Mouse (Mus musculus) embryonic facial prominence, embryonic 10.5 days (tissue): ENCODE data around the gene Snrnp35. TPM values are rescaled to one million over a fixed set of nuclear protein-coding genes. Genes with fewer than 3 reads are reported as not detected.

ENCODE experiments used
- DNase-seq: peaks from one replicate; pipeline ENCODE4 v3.0.0-alpha.2; 2017; ENCODE audit warnings: low spot score
- H3K27ac ChIP-seq: fragments of 300-500 bp; sonication (generic); replicated peaks from 2 replicates; pipeline ENCODE4 v1.5.1; 2016; ENCODE audit warnings: mild to moderate bottlenecking
- H3K27me3 ChIP-seq: fragments of 300-500 bp; sonication (generic); replicated peaks from 2 replicates; pipeline ENCODE4 v1.6.1; 2016; ENCODE audit warnings: low read depth, mild to moderate bottlenecking; ENCODE audit not compliant: poor library complexity, severe bottlenecking
- H3K36me3 ChIP-seq: fragments of 300-500 bp; sonication (generic); replicated peaks from 2 replicates; pipeline ENCODE4 v1.6.1; 2016; ENCODE audit warnings: mild to moderate bottlenecking, moderate library complexity
- H3K4me1 ChIP-seq: fragments of 300-500 bp; sonication (generic); 2 replicates; pipeline ENCODE4 v1.6.1; 2016
- H3K4me3 ChIP-seq: fragments of 300-500 bp; sonication (generic); 2 replicates; pipeline ENCODE4 v1.5.1; 2016; ENCODE audit warnings: mild to moderate bottlenecking, moderate library complexity
- H3K9me3 ChIP-seq: fragments of 300-500 bp; sonication (generic); 2 replicates; pipeline ENCODE4 v1.6.1; 2016; ENCODE audit warnings: mild to moderate bottlenecking
- WGBS: fragments of 180-500 bp; shearing (Covaris S2); methylation state at CpG from one replicate; pipeline ENCODE4 v1.1.7; 2016; 5-methylcytosine and 5-hydroxymethylcytosine counted together
- polyA plus RNA-seq: library from polyadenylated mRNA; unstranded; fragments of >200 nt; fragmentation: Nextera tagmentation; extraction: Ambion mirVana; gene quantifications from 2 replicates; pipeline ENCODE4 v1.2.1, GENCODE M21; 2016

The Snrnp35 gene
- polyA plus RNA-seq, 1 experiment from 2014 or later, result 28.8 TPM

DNA sequence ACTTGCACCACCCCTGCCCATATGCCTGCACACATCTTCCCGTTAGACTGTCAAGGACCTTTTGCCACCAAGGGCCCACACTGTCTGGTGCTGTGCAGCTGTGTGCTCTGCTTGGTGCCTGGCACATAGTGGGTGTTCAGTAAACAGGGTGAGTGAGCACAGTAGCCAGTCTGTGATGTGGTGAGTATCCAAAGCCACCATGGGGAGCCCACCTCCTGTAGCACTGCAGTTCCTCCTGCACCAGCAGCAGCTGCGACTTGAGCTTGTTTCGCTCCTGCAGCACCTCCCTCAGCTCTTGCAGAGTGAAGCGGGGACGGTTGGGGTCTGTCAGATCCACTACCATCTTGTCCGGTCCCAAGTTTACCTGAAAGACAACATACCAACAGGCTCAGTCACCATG lies 13.4 kb upstream of the Snrnp35 start:
- Histone ChIP-seq H3K4me1 (no peaks in the 10 kb centered on the region), H3K4me3 (no peak overlapping the region), H3K9me3 (no peaks in the 10 kb centered on the region), H3K27ac (no peak overlapping the region), H3K27me3 (no peaks in the 10 kb centered on the region), H3K36me3 (peaks cover 55% of the 10 kb centered on the region)
- WGBS, result 91% methylated on average over 6 of the region's 6 CpGs
- DNase-seq, result no peak

DNA sequence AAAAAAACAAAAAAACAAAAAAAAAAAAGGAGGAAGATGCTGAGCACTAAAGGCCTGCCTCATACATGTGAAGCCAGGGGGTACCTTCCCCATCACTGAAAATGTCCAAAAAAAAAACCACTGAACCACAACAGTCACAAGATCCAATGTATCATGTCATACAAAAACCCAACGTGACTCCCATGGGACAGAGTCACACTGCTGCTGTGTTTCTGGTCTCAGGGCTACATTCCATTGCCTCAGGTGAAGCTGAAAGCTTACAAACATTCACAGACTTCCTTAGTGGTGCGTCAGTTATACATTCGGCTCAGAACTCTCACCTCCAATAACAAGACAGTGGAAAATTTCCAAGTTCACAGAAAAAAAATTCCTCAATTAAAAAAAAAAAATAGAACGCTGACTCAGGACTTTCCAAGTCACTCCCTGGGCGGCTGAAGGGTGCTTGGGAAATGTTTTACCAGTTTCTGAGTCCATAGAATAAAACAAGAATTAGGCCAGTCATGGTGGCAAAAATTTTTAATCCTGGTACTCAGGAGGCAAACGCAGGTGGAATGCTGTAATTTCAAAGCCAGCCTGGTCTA lies 12.3 kb upstream of the Snrnp35 start:
- no peaks in the 10 kb centered on the region for H3K9me3 ChIP-seq
- H3K27ac ChIP-seq, result no peak overlapping the region
- WGBS, result 87% methylated on average over 6 of the region's 6 CpGs

DNA sequence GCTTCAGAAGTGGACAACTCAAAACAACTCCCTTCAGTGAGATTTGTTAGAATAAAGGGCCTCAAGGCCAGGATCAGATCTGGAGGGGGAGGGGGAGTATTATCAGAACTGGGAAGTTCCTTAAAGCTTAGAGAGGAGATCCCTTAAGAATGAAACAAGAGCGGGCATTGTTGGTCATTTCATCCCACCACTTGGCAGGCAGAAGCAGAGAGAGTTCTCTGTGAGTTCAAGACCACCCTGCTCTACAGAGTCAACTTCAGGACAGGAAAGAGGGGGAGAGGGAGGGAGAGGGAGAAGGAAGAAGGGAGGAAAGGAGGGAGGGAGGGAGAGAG lies 4.1 kb upstream of the Snrnp35 start:
- 89% methylated on average over 1 of the region's 1 CpGs for WGBS
- H3K4me3 ChIP-seq, result no peak overlapping the region
- H3K27ac ChIP-seq, result peak overlapping the region; percentile 72
- DNase-seq, result no peak
- H3K27me3 ChIP-seq, result no peaks in the 10 kb centered on the region
- no peaks in the 10 kb centered on the region for H3K9me3 ChIP-seq
- 0 out of 2 replicates have a peak, but pooled peaks cover 5% of the 10 kb centered on the region for H3K36me3 ChIP-seq
- H3K4me1 ChIP-seq, result peaks cover 38% of the 10 kb centered on the region

More for the DNA sequence above, 12.3 kb upstream of the Snrnp35 start:
- H3K27me3 ChIP-seq, result no peaks in the 10 kb centered on the region
- H3K4me3 ChIP-seq, result no peak overlapping the region
- DNase-seq, result no peak
- H3K36me3 ChIP-seq, result peaks cover 55% of the 10 kb centered on the region
- H3K4me1 ChIP-seq, result peaks cover 6% of the 10 kb centered on the region

DNA sequence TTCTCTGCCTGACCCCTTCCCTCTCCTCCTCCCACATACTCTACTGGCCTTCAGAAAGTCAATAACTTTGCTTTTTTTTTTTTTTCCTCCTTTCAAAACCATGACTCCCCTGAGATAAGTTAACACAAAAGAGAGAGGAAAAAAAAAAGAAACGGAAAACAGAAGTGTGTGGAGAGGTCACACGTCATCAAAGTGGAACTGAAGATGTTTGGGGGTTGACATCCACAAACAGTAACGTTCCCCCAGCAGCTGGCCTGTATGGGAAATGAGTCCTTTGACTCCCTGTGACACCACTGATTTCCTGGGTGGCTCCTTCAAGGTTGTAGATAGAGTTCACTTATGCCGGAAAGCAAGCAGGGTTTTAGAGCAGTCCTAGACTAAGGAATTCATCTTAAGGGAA lies 2.8 kb upstream of the Snrnp35 start:
- Histone ChIP-seq H3K36me3 (peaks cover 4% of the 10 kb centered on the region; the same call in 1 of the 2 replicates), H3K9me3 (no peaks in the 10 kb centered on the region), H3K4me3 (no peak overlapping the region), H3K27ac (no peak overlapping the region), H3K4me1 (peaks cover 48% of the 10 kb centered on the region), H3K27me3 (no peaks in the 10 kb centered on the region)
- no peak for DNase-seq
- WGBS, result 80% methylated on average over 4 of the region's 4 CpGs

DNA sequence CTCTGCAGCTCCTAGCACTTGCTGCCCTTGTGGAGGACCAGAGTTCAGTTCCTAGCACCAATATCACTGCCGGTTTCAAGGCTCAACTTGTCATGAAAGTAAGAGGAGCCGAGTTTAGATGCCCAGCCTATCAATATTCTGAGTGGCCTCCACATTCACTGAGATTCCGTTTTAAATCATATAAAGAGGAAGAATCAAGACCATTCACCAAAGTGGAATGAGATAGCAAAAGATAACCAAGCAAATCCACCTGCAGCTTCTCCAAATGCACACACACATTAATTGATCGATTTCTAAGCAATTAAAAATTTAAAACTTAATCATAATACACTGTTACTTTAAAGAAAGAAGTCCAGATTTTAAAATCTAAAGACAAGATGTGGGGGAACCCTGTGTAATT lies 1.2 kb upstream of the Snrnp35 start:
- 87% methylated on average over 4 of the region's 4 CpGs for WGBS

DNA sequence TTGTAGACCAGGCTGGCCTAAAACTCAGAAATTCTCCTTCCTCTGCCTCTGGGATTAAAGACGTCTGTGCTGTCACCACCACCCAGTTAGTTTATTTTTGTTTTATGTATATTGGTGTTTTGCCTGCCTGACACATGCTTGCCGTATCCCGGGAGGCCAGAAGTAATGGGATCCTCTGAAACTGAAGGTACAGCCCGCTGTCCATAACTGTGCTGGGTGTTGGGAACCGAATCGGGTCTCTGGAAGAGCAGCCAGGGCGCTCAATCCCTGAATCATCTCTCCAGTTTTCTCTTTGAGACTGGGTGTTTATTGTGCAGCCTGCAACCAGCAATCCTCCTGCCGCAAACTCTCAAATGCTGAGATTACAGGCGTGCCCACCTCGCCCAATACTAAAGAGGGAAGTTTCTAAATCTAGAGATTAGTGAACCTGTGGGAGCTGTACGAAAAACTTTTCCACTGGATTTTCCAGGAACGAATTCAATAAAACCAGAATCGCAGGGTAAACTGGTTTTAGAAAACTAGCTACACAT lies 433 bp upstream of the Snrnp35 start:
- DNase-seq, result peak; percentile 57
- peak overlapping the region; percentile 77 for H3K4me3 ChIP-seq
- H3K27ac ChIP-seq, result peak overlapping the region; percentile 98
- 8% methylated on average over 13 of the region's 13 CpGs for WGBS
- H3K4me1 ChIP-seq, result peaks cover 28% of the 10 kb centered on the region
- H3K36me3 ChIP-seq, result peaks cover 15% of the 10 kb centered on the region
- no peaks in the 10 kb centered on the region for H3K9me3 ChIP-seq
- H3K27me3 ChIP-seq, result no peaks in the 10 kb centered on the region

More for the DNA sequence above, 1.2 kb upstream of the Snrnp35 start:
- Histone ChIP-seq H3K27ac (no peak overlapping the region), H3K36me3 (peaks cover 8% of the 10 kb centered on the region; the same call in 1 of the 2 replicates), H3K27me3 (no peaks in the 10 kb centered on the region), H3K4me1 (peaks cover 33% of the 10 kb centered on the region), H3K4me3 (no peak overlapping the region), H3K9me3 (no peaks in the 10 kb centered on the region)
- no peak for DNase-seq

DNA sequence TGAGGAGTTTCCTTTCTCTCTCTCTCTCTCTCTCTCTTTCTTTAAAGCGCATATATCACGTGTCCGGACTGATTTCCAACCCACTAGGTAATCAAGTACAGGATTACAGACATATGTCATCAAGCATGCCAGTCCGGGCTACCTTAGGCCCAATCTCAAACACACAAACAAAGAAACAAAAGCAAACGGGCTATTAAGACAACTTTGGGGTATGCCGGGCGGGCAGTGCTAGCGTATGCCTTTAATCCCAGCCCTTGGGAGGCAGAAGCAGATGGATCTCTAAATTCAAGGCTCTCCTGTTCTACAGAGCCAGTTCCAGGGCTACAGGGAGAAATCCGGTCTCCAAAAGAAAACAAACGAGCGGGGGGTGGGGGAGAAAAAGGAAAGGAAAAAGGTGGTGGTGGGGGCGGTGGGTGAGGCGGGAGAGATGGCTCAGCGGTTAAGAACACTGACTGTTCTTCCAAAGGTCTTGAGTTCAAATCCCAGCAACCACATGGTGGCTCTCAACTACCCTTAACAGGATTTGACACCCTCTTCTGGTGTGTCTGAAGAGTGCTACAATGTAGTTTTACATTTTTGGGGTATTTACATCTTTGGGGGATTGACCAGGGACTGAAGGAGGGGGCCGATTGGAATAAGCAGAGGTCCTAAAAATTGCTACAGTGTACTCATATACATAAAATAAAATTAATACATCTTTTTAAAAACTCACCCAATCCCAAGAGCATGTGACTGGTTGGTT lies 892 bp downstream of the Snrnp35 start:
- WGBS, result 6% methylated on average over 15 of the region's 15 CpGs
- H3K4me1 ChIP-seq, result peaks cover 16% of the 10 kb centered on the region
- peak overlapping the region; percentile 98 for H3K27ac ChIP-seq
- no peaks in the 10 kb centered on the region for H3K27me3 ChIP-seq
- H3K4me3 ChIP-seq, result peak overlapping the region; percentile 77
- no peak for DNase-seq
- H3K36me3 ChIP-seq, result peaks cover 27% of the 10 kb centered on the region
- H3K9me3 ChIP-seq, result no peaks in the 10 kb centered on the region

DNA sequence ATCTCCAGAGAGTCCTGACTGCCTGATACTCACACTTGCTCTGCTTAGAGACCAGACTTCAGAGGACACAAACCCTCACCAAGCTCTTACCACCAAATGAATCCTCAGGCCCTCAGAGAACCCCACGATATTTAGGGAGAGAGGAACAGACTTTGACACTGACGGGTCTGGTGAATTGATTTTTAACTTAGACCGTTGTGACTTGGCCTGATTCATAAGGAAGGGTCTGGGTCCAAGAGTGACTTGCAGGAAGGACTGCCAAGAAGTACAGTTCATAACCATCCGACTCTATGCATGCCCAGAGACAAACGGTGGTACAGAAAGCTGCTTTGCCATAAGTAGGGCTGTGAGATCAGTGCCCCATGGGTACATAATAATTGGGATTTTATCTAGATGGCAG lies 2.7 kb downstream of the Snrnp35 start:
- H3K27ac ChIP-seq, result no peak overlapping the region
- peaks cover 46% of the 10 kb centered on the region for H3K36me3 ChIP-seq
- H3K27me3 ChIP-seq, result no peaks in the 10 kb centered on the region
- 94% methylated on average over 5 of the region's 5 CpGs for WGBS
- H3K4me1 ChIP-seq, result peaks cover 15% of the 10 kb centered on the region
- DNase-seq, result no peak
- H3K4me3 ChIP-seq, result no peak overlapping the region
- no peaks in the 10 kb centered on the region for H3K9me3 ChIP-seq

DNA sequence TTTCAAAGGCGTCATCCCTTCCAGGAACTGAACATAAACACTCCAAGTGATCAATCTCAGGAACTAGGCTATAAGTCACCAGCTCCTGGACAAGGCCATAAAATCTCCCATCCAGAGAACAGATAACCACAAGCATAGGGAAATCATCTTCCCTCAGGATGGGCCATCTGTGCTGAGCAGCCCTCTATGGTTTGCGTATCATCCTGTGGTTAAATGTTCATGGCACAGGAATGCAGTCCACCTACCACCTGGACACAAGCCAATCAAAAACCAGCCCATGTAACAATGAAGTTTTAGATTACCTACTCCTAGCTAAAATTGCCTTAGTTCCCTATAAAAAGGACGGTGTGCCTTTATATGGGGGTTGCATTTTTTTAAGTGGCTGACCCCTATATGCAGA lies 6.0 kb downstream of the Snrnp35 start:
- H3K36me3 ChIP-seq, result peaks cover 78% of the 10 kb centered on the region
- WGBS, result 93% methylated on average over 3 of the region's 3 CpGs
- H3K4me1 ChIP-seq, result peaks cover 10% of the 10 kb centered on the region
- no peaks in the 10 kb centered on the region for H3K27me3 ChIP-seq
- no peak overlapping the region for H3K27ac ChIP-seq
- H3K9me3 ChIP-seq, result no peaks in the 10 kb centered on the region
- no peak for DNase-seq
- H3K4me3 ChIP-seq, result no peak overlapping the region

DNA sequence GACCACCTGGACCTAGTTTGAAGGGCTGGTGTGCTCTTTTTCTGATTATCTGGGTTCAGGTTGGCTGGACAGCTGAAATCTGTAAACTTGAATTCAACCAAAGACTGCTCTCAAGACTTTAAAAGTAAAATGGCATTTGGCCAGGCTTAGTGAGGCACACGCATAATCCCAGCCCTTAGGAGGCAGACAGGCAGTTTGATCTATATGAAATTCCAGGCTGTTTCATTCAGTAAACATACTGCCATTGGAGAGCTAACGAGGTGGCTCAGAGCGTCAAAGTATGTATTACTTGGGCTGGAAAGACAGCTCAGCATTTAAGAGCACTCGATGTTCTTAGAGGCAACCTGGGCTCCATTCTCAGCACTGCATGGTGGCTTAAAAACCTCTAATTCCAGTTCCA lies 8.8 kb downstream of the Snrnp35 start:
- H3K27me3 ChIP-seq, result no peaks in the 10 kb centered on the region
- peaks cover 6% of the 10 kb centered on the region; the same call in 1 of the 2 replicates for H3K4me1 ChIP-seq
- no peak overlapping the region for H3K27ac ChIP-seq
- WGBS, result 86% methylated on average over 4 of the region's 4 CpGs
- peaks cover 99% of the 10 kb centered on the region for H3K36me3 ChIP-seq
- H3K9me3 ChIP-seq, result no peaks in the 10 kb centered on the region
- DNase-seq, result no peak
- no peak overlapping the region for H3K4me3 ChIP-seq

DNA sequence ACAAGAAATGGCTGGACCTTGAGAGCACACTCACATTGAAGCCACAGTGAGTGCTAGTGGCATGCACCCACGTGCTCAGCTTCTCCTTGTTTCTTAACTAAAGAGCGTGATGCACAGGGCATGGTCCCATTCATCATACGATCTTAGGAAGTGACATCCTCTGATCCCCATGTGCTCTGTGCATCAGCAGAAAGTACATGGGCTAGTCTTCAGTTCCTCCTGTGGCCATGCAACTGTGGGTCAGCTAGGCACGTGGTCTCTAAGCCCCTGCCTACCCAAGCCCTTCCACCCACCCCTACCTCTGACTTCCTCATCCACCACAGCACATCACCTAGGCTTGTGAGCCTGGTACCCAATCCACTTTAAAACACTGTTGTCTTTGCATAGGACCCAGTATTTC lies 9.7 kb downstream of the Snrnp35 start:
- DNase-seq, result no peak
- H3K36me3 ChIP-seq, result peaks cover 99% of the 10 kb centered on the region
- H3K4me3 ChIP-seq, result no peak overlapping the region
- H3K9me3 ChIP-seq, result no peaks in the 10 kb centered on the region
- no peaks in the 10 kb centered on the region for H3K27me3 ChIP-seq
- peaks cover 6% of the 10 kb centered on the region; the same call in 1 of the 2 replicates for H3K4me1 ChIP-seq
- WGBS, result 90% methylated on average over 4 of the region's 4 CpGs
- H3K27ac ChIP-seq, result no peak overlapping the region

DNA sequence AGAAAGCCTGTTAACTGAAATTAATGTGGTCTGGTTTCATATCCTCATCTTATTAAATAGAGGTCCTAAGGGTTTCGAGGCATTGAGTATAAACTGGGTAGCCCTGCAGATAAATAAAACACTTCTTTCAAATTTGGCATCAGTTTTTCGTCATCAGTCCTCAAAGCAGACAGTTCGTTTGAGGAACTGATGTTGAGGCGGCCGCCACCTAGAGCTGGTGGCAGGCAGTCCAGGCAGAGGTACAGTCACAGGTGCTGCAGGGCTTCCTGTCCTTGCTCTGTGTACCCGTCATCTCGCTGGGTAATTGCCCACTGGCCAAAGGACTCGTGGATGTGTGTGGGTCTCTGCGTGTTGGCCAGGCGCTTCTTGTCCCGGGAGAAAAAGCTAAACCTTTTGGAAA lies 10.5 kb downstream of the Snrnp35 start:
- WGBS, result 87% methylated on average over 11 of the region's 11 CpGs
- no peak for DNase-seq

DNA sequence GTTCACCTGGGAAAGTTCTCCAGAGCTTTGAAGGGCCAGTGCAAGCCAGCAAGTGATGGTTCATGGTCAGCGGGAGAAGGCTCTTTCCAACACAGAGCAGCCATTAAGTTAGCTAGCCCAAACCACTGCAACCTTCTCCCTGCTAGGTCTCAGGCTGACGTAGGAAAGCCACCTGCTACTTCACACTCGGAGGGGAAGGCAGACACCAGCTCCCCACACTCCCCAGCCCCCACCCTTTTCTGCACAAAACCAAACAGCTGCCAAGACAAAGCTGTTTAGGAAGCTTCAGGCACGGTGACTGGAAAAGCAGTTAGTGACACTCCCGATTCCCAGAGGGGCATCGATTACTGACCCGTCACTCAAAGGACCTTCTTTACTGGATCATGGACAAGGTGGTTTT lies 12.6 kb downstream of the Snrnp35 start:
- H3K4me3 ChIP-seq, result no peak overlapping the region
- WGBS, result 71% methylated on average over 7 of the region's 7 CpGs
- peaks cover 21% of the 10 kb centered on the region for H3K4me1 ChIP-seq
- no peaks in the 10 kb centered on the region for H3K9me3 ChIP-seq
- H3K27me3 ChIP-seq, result no peaks in the 10 kb centered on the region
- no peak for DNase-seq
- no peak overlapping the region for H3K27ac ChIP-seq
- H3K36me3 ChIP-seq, result peaks cover 96% of the 10 kb centered on the region

More for the DNA sequence above, 10.5 kb downstream of the Snrnp35 start:
- H3K27ac ChIP-seq, result no peak overlapping the region
- no peaks in the 10 kb centered on the region for H3K27me3 ChIP-seq
- no peak overlapping the region for H3K4me3 ChIP-seq
- peaks cover 11% of the 10 kb centered on the region for H3K4me1 ChIP-seq
- H3K9me3 ChIP-seq, result no peaks in the 10 kb centered on the region
- H3K36me3 ChIP-seq, result peaks cover 100% of the 10 kb centered on the region
